Mouse (Mus musculus): Measurements from ENCODE around the gene Eif3k.

DNA sequence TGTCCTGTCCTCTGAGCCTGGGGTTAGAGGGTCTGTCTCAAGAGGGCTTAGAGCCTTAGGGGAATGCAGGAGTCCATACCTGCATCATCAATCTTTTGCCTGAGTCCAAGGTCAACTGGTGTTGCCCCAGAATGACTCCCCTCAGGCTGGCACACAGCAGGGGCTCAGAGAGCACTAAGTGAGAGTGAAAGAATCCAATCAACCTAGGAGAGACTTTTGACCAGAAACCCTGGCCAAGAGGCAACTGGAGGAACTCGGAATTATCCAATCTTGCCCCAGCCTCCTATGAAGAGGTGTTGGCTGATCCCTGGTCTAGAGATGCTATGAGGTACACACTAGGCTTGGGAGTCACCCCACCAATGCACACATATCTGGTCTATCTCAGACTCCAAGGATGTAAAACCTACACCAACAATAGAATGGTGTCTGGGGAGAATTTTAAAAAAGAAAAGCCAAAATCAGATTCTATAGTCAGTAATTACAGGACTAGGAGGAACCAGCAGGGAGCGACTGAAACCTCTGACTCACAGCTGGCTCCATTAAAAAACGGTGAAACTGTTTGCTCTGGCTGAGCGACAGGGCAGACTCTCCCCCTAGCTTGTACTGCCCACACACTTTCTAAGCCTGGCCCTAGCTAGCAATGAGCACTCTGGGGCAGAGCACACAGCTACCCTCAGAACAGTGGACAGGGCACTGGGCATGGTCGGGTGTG is 51.2 kb downstream of the Eif3k start:
- TF ChIP-seq CTCF (IDR thresholded peaks at IDR 0.05; ENCODE audit: control insufficient read depth, insufficient read depth, insufficient read length) (no peak), USF1 (IDR thresholded peaks at IDR 0.05; ENCODE audit: low read depth) (no peak), MYOG (IDR thresholded peaks at IDR 0.05; ENCODE audit: control insufficient read depth, extremely low read depth, insufficient read length) (no peak), CEBPB (IDR thresholded peaks at IDR 0.05; ENCODE audit: low read depth) (no peak)

Data from C2C12 (cell line).